ENCODE assay signal across 8 mouse cellular contexts in the genomic region with DNA sequence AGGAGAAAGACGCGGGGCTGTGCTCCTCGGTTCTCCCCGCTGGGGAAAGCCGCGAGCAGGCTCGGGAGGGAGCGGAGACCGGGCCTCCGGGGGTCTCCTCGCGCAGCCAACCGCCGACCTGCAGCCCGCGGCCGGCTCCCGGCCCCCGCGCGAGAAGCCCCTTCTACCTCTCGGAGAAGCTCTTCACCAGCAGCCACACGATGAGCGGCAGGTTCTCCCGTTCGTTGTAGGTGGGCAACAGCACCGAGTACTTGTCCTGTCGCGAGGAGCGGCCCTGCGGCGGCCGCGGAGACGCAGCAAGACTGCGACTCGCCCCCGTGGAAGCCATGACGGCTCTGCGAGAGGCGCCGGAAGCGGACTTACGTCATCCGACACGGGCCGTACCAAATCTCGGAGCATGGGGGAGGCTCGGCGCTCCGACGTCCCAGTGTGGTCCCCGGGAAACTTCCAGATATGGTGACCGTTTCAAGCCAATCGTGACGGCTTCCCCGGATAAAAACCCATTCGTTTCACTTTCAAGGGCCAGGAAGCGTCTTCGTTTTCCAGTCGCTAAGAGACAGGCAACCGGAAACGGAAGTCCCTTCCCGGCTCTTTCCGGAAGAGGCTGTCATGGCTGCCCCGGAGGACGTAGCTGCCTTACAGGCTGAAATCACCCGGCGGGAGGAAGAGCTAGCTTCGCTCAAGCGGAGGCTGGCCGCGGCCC. TPM values are rescaled to one million over a fixed set of nuclear protein-coding genes. Genes with fewer than 3 reads are reported as not detected.
A peak's percentile ranks its signal among the peaks of the same experiment; 100 is the strongest.
DNase-seq lines count a peak whose midpoint lies in the region; ATAC-seq and TF ChIP-seq lines count a peak whose summit lies in the region.

Gm20716 (minus strand) TSS at position 339 of the 703 bp plus-strand sequence.
Dpm1 (minus strand) TSS at position 566 of the 703 bp plus-strand sequence.
Mocs3 (plus strand) TSS at position 597 of the 703 bp plus-strand sequence.

- in situ Hi-C loops in Patski (cut with MboI; ENCODE audit: low pct_unique_long_range_greater_than_20kb): no loop called here

- H3K27ac ChIP-seq in hindbrain, embryonic 14.5 days: peak within 1 kb of the TSS; percentile 98

- peak; percentile 80 for ATAC-seq in Patski
- ATAC-seq in hindbrain, embryonic 14.5 days (ENCODE audit: low FRiP score): peak; percentile 89

- peak within 1 kb of the TSS; percentile 98 for H3K4me2 ChIP-seq in hindbrain, embryonic 14.5 days (replicated peaks)

- WGBS in hindbrain, embryonic 14.5 days: under 1% methylated on average over 73 of the region's 73 CpGs

- H3K9ac ChIP-seq in hindbrain, embryonic 14.5 days: peak within 1 kb of the TSS; percentile 82

- CTCF ChIA-PET in Patski (lab: Charles Lee): interaction anchor here (1.7 kb wide), 1 partner anchor 15 kb away, joined by 4 read pairs; no protein-coding TSS in a partner anchor

- peaks cover 25% of the 10 kb centered on the region for H3K36me3 ChIP-seq in hindbrain, embryonic 14.5 days (replicated peaks; ENCODE audit: control insufficient read depth, insufficient read depth)

- H3K27me3 ChIP-seq in Patski: no peaks in the 10 kb centered on the region
- H3K27me3 ChIP-seq in hindbrain, embryonic 14.5 days (ENCODE audit: control insufficient read depth, insufficient read depth, low read length): no peaks in the 10 kb centered on the region

- POLR2A ChIA-PET in Patski (lab: Charles Lee): interaction anchor here (0.6 kb wide), 1 partner anchor 165 kb away, joined by 3 read pairs; no protein-coding TSS in a partner anchor

- peak within 1 kb of the TSS; percentile 97 for H3K4me3 ChIP-seq in hindbrain, embryonic 14.5 days (replicated peaks; ENCODE audit: low read length)

- DNase-seq in Patski (ENCODE audit: low read depth, low spot score): peak; percentile 63
- DNase-seq in cerebellum, postnatal 14 days: peak; percentile 84 to 90
- DNase-seq in frontal cortex, postnatal 25 days (ENCODE audit: low spot score in 2 of 2): peak; percentile 83 to 85
- DNase-seq in hindbrain, embryonic 14.5 days (ENCODE audit: low spot score): peak; percentile 85
- peak; percentile 82 for DNase-seq in left cerebral cortex, adult 11 months (ENCODE audit: low spot score)
- DNase-seq in lung, postnatal 4 days: peak; percentile 89 to 90
- DNase-seq in retina, postnatal 7 days (ENCODE audit: low read depth, low spot score): peak; percentile 86
- DNase-seq in urinary bladder, adult 2 months (ENCODE audit: low spot score): peak; percentile 86

- peaks cover 28% of the 10 kb centered on the region for H3K4me1 ChIP-seq in hindbrain, embryonic 14.5 days (replicated peaks; ENCODE audit: control insufficient read depth, insufficient read depth, low read length)

- no peaks in the 10 kb centered on the region for H3K9me3 ChIP-seq in hindbrain, embryonic 14.5 days (ENCODE audit: control insufficient read depth, low read length)

- TF ChIP-seq CTCF in Patski (IDR thresholded peaks at IDR 0.05): no peak

RNA-seq across cellular contexts. Expression of gene Gm20716, which starts in this region (rescaled TPM):
- polyA plus RNA-seq in Patski (2021): 70.8 TPM
- 23.7 and 26.3 TPM in 2 replicates for polyA plus RNA-seq in hindbrain, embryonic 14.5 days (2014; fragmentation: Nextera tagmentation; extraction: Ambion mirVana)
- polyA plus RNA-seq in urinary bladder, adult 2 months (2012; rRNA removed): 30.3 and 39.7 TPM in 2 replicates

RNA-seq across cellular contexts. Expression of gene Dpm1, which starts in this region (rescaled TPM):
- 15.8 TPM for polyA plus RNA-seq in Patski (2021)
- polyA plus RNA-seq in hindbrain, embryonic 14.5 days (2014; fragmentation: Nextera tagmentation; extraction: Ambion mirVana): 58.7 and 60.1 TPM in 2 replicates
- polyA plus RNA-seq in urinary bladder, adult 2 months (2012; rRNA removed): 14.9 and 19.4 TPM in 2 replicates

RNA-seq across cellular contexts. Expression of gene Mocs3, which starts in this region (rescaled TPM):
- polyA plus RNA-seq in Patski (2021): 10.3 TPM
- 11.7 and 12.5 TPM in 2 replicates for polyA plus RNA-seq in hindbrain, embryonic 14.5 days (2014; fragmentation: Nextera tagmentation; extraction: Ambion mirVana)
- 7.9 and 9.8 TPM in 2 replicates for polyA plus RNA-seq in urinary bladder, adult 2 months (2012; rRNA removed)

Comparison
In these comparisons a context has a peak if more than half of its experiments do, and no peak if none do; other contexts are left out.
1. Peak in every context shown above with its lines: DNase-seq, ATAC-seq, H3K4me3 ChIP-seq and H3K27ac ChIP-seq.